Mouse (Mus musculus): ENCODE data around the gene Sstr2. TPM values are rescaled to one million over a fixed set of nuclear protein-coding genes. Genes with fewer than 3 reads are reported as not detected.

Gene Sstr2
- polyA plus RNA-seq, 1 experiment from 2014 or later: 0.20 TPM

DNA sequence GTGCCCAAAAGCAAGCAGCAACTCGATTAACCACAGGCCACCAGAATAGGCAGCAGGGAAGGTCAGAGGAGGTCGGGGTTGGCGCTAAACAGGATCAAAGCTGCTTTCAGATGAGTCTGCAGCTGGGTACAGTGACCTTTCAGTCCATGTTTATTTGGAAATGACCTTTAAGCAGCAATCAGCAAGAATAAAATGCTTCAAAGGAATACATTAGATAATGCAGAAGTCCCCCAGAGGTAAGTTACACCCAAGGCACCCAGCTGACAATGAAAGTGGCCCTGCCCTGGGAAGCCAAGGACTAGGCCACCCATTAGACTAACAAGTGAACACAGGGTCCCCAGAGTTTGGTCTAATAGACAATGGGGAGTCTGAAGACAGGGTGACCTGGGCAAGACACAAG is 30.2 kb upstream of the Sstr2 start:
- Histone ChIP-seq H3K27ac (no peak overlapping the region), H3K4me3 (replicated peaks; ENCODE audit: low read depth, low read length) (no peak overlapping the region), H3K9me3 (replicated peaks; ENCODE audit: low read length) (no peaks in the 10 kb centered on the region), H3K4me2 (ENCODE audit: low read length) (no peak overlapping the region), H3K27me3 (ENCODE audit: insufficient read depth, low read length) (no peaks in the 10 kb centered on the region), H3K36me3 (ENCODE audit: insufficient read depth, low read length) (no peaks in the 10 kb centered on the region), H3K9ac (ENCODE audit: low read depth, low read length) (no peak overlapping the region), H3K4me1 (replicated peaks; ENCODE audit: insufficient read depth, low read length) (no peaks in the 10 kb centered on the region)
- no peak for TF ChIP-seq CTCF (IDR thresholded peaks at IDR 0.05; ENCODE audit: low read depth)
- ATAC-seq (replicated peaks; ENCODE audit: low FRiP score, low read depth) (no peak), DNase-seq (ENCODE audit: low spot score) (no peak)
- 52% methylated on average over 3 of the region's 3 CpGs for WGBS

- 82% methylated on average over 5 of the region's 5 CpGs for WGBS
- TF ChIP-seq CTCF (IDR thresholded peaks at IDR 0.05; ENCODE audit: low read depth): no peak
- no peak overlapping the region for H3K4me3 ChIP-seq (replicated peaks; ENCODE audit: low read depth, low read length)
- H3K9ac ChIP-seq (ENCODE audit: low read depth, low read length): no peak overlapping the region
- no peak overlapping the region for H3K27ac ChIP-seq
- no peaks in the 10 kb centered on the region for H3K27me3 ChIP-seq (ENCODE audit: insufficient read depth, low read length)
- no peak for ATAC-seq (replicated peaks; ENCODE audit: low FRiP score, low read depth)
- H3K4me2 ChIP-seq (ENCODE audit: low read length): no peak overlapping the region
- DNase-seq (ENCODE audit: low spot score): no peak
- H3K9me3 ChIP-seq (replicated peaks; ENCODE audit: low read length): no peaks in the 10 kb centered on the region
- H3K36me3 ChIP-seq (ENCODE audit: insufficient read depth, low read length): no peaks in the 10 kb centered on the region
- no peaks in the 10 kb centered on the region for H3K4me1 ChIP-seq (replicated peaks; ENCODE audit: insufficient read depth, low read length)
Measured at GRCm38 (mm10) chr11:113595144-113595543, 24.0 kb upstream of the Sstr2 start.

DNA sequence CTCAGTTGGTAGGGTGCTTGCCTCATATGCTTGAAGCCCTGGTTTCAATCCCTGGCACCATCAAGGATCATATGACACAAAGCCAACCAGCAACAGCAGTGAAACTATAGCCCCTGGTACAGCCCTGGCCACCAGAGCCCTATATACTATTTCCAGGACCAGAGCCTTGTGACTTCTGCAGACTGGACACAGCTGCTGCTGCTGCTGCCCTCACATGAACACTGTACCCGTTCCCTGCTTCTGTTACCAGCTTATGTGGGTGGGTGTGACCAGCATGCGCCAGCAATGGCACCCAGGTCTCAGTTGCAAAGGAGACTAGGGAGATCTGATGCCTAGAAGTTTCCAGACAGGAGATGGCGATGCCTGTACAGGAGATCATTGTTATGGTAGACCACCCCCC is 21.5 kb upstream of the Sstr2 start:
- DNase-seq (ENCODE audit: low spot score) (no peak), ATAC-seq (replicated peaks; ENCODE audit: low FRiP score, low read depth) (no peak)
- Histone ChIP-seq H3K36me3 (ENCODE audit: insufficient read depth, low read length) (no peaks in the 10 kb centered on the region), H3K9me3 (replicated peaks; ENCODE audit: low read length) (no peaks in the 10 kb centered on the region), H3K4me1 (replicated peaks; ENCODE audit: insufficient read depth, low read length) (no peaks in the 10 kb centered on the region), H3K9ac (ENCODE audit: low read depth, low read length) (no peak overlapping the region), H3K27me3 (ENCODE audit: insufficient read depth, low read length) (no peaks in the 10 kb centered on the region), H3K4me3 (replicated peaks; ENCODE audit: low read depth, low read length) (no peak overlapping the region), H3K4me2 (ENCODE audit: low read length) (no peak overlapping the region), H3K27ac (no peak overlapping the region)
- WGBS: 72% methylated on average over 3 of the region's 3 CpGs
- no peak for TF ChIP-seq CTCF (IDR thresholded peaks at IDR 0.05; ENCODE audit: low read depth)

DNA sequence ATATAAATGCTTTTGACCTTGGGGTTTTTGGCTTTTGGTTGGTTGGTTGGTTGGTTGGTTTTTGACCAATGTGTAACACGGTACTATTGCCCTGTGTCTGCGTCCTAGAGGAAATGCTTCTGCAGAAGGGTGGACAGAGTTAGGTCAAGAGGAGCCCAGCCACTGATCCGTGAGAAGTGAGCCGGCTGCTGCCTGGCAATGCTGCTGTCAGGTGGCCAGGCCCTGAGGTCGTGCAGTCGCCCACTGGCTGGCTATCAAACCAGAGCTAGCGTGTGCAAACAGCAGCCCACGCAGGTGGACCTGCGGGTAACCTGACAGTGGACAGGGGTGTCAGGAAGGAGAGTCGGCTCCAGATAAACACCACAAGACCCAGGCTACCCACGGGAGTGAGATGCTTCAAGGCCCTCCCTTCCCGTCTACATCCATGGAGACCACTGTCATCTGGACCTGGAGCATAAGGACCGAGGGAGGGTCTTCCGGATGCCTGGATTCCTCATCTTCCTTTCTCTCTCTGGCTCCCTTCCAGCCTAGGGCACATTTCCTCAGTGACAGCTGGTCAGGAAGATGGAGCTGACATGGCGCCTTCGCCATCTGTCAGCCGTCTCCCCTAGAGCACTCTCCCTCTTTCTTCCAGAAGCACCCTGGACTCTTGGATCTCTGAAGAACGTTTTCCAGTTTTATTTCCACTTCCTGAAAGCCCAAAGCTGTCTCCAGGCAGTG is 18.5 kb upstream of the Sstr2 start:
- TF ChIP-seq CTCF (IDR thresholded peaks at IDR 0.05; ENCODE audit: low read depth): no peak
- Histone ChIP-seq H3K4me2 (ENCODE audit: low read length) (no peak overlapping the region), H3K36me3 (ENCODE audit: insufficient read depth, low read length) (no peaks in the 10 kb centered on the region), H3K27ac (no peak overlapping the region), H3K9ac (ENCODE audit: low read depth, low read length) (no peak overlapping the region), H3K9me3 (replicated peaks; ENCODE audit: low read length) (no peaks in the 10 kb centered on the region), H3K4me3 (replicated peaks; ENCODE audit: low read depth, low read length) (no peak overlapping the region), H3K27me3 (ENCODE audit: insufficient read depth, low read length) (no peaks in the 10 kb centered on the region), H3K4me1 (replicated peaks; ENCODE audit: insufficient read depth, low read length) (no peaks in the 10 kb centered on the region)
- no peak for ATAC-seq (replicated peaks; ENCODE audit: low FRiP score, low read depth)
- no peak for DNase-seq (ENCODE audit: low spot score)
- WGBS: 57% methylated on average over 18 of the region's 18 CpGs

- H3K27ac ChIP-seq: no peak overlapping the region
- no peak overlapping the region for H3K4me3 ChIP-seq (replicated peaks; ENCODE audit: low read depth, low read length)
- H3K4me1 ChIP-seq (replicated peaks; ENCODE audit: insufficient read depth, low read length): no peaks in the 10 kb centered on the region
- no peak for TF ChIP-seq CTCF (IDR thresholded peaks at IDR 0.05; ENCODE audit: low read depth)
- H3K9me3 ChIP-seq (replicated peaks; ENCODE audit: low read length): no peaks in the 10 kb centered on the region
- DNase-seq (ENCODE audit: low spot score) (no peak), ATAC-seq (replicated peaks; ENCODE audit: low FRiP score, low read depth) (no peak)
- H3K9ac ChIP-seq (ENCODE audit: low read depth, low read length): no peak overlapping the region
- no peak overlapping the region for H3K4me2 ChIP-seq (ENCODE audit: low read length)
- H3K27me3 ChIP-seq (ENCODE audit: insufficient read depth, low read length): no peaks in the 10 kb centered on the region
- WGBS: 59% methylated on average over 12 of the region's 12 CpGs
- no peaks in the 10 kb centered on the region for H3K36me3 ChIP-seq (ENCODE audit: insufficient read depth, low read length)
Measured at GRCm38 (mm10) chr11:113601616-113602343, 17.4 kb upstream of the Sstr2 start.

GRCm38 (mm10) chr11:113607556-113607955 is 11.6 kb upstream of the Sstr2 start:
- Histone ChIP-seq H3K36me3 (ENCODE audit: insufficient read depth, low read length) (no peaks in the 10 kb centered on the region), H3K4me2 (ENCODE audit: low read length) (no peak overlapping the region), H3K9ac (ENCODE audit: low read depth, low read length) (no peak overlapping the region), H3K4me3 (replicated peaks; ENCODE audit: low read depth, low read length) (no peak overlapping the region), H3K27me3 (ENCODE audit: insufficient read depth, low read length) (no peaks in the 10 kb centered on the region), H3K9me3 (replicated peaks; ENCODE audit: low read length) (no peaks in the 10 kb centered on the region), H3K4me1 (replicated peaks; ENCODE audit: insufficient read depth, low read length) (peaks cover 11% of the 10 kb centered on the region; the same call in 1 of the 2 replicates), H3K27ac (no peak overlapping the region)
- TF ChIP-seq CTCF (IDR thresholded peaks at IDR 0.05; ENCODE audit: low read depth): no peak
- 97% methylated on average over 12 of the region's 12 CpGs for WGBS
- ATAC-seq (replicated peaks; ENCODE audit: low FRiP score, low read depth): no peak
- no peak for DNase-seq (ENCODE audit: low spot score)

Measured in kidney, postnatal 0 days (tissue).